Mouse (Mus musculus) fibroblast of lung, adult 2 months (primary cell): ENCODE results near the gene Olfr745.

Experiments
- DNase-seq: peaks from one replicate; pipeline ENCODE4 v3.0.0-alpha.2; 2011; ENCODE audit warnings: low read depth

The Olfr745 gene

GRCm38 (mm10) chr14:50639088-50639487, at the start of gene Olfr745:
TSS of gene Olfr745 (plus strand) at chr14:50639388.
- DNase-seq, result no peak

GRCm38 (mm10) chr14:50614579-50614978, 24.6 kb upstream of the Olfr745 start, which contains the start of gene Olfr744:
TSS of gene Olfr744 (plus strand) at chr14:50614879.
- no peak for DNase-seq

GRCm38 (mm10) chr14:50646783-50647182, 7.6 kb downstream of the Olfr745 start, which contains the start of gene Olfr746:
TSS of gene Olfr746 (plus strand) at chr14:50647083.
- DNase-seq, result no peak

GRCm38 (mm10) chr14:50693106-50693505, 53.9 kb downstream of the Olfr745 start, which contains the start of gene Olfr747:
TSS of gene Olfr747 (minus strand) at chr14:50693206.
- no peak for DNase-seq
